Mouse (Mus musculus) c-Kit-positive CD71-positive TER-119-negative erythroid progenitor cells, embryonic 14.5 days (primary cell): ENCODE measurements around the gene Slc45a1.

Experiments
- DNase-seq: peaks from one replicate; pipeline ENCODE4 v3.0.0-alpha.2; 2013; ENCODE audit warnings: low read depth

Slc45a1 gene

GRCm38 (mm10) chr4:150659926-150660610 is 8.1 kb upstream of the Slc45a1 start:
- DNase-seq, result no peak

- peak; percentile 24 for DNase-seq
Observed at GRCm38 (mm10) chr4:150656504-150656903, 4.5 kb upstream of the Slc45a1 start.

- peak; percentile 52 for DNase-seq
Observed at GRCm38 (mm10) chr4:150655989-150656388, 4.0 kb upstream of the Slc45a1 start.

- no peak for DNase-seq
Observed at GRCm38 (mm10) chr4:150653072-150653599, 1.2 kb upstream of the Slc45a1 start.

GRCm38 (mm10) chr4:150649327-150649726 is 2.6 kb downstream of the Slc45a1 start:
- peak; percentile 59 for DNase-seq

GRCm38 (mm10) chr4:150644299-150644698 is 7.7 kb downstream of the Slc45a1 start:
- no peak for DNase-seq

GRCm38 (mm10) chr4:150636635-150637034 is 15.3 kb downstream of the Slc45a1 start:
- no peak for DNase-seq

- no peak for DNase-seq
Observed at GRCm38 (mm10) chr4:150635568-150635967, 16.4 kb downstream of the Slc45a1 start.

- no peak for DNase-seq
Observed at GRCm38 (mm10) chr4:150629266-150629665, 22.7 kb downstream of the Slc45a1 start.

GRCm38 (mm10) chr4:150625951-150626732 is 25.8 kb downstream of the Slc45a1 start:
- DNase-seq, result peak; percentile 32

GRCm38 (mm10) chr4:150625425-150625824 is 26.5 kb downstream of the Slc45a1 start:
- peak; percentile 46 for DNase-seq

GRCm38 (mm10) chr4:150624933-150625332 is 27.0 kb downstream of the Slc45a1 start:
- no peak for DNase-seq

GRCm38 (mm10) chr4:150624214-150624823 is 27.7 kb downstream of the Slc45a1 start:
- DNase-seq, result no peak

- DNase-seq, result no peak
Observed at GRCm38 (mm10) chr4:150622641-150623040, 29.3 kb downstream of the Slc45a1 start.

- DNase-seq, result no peak
Observed at GRCm38 (mm10) chr4:150619011-150619410, 33.0 kb downstream of the Slc45a1 start.

- no peak for DNase-seq
Observed at GRCm38 (mm10) chr4:150616841-150617240, 35.1 kb downstream of the Slc45a1 start.

- DNase-seq, result no peak
Observed at GRCm38 (mm10) chr4:150616029-150616420, 35.9 kb downstream of the Slc45a1 start.

- no peak for DNase-seq
Observed at GRCm38 (mm10) chr4:150615251-150616028, 36.5 kb downstream of the Slc45a1 start.

- no peak for DNase-seq
Observed at GRCm38 (mm10) chr4:150613715-150614114, 38.3 kb downstream of the Slc45a1 start.

- DNase-seq, result no peak
Observed at GRCm38 (mm10) chr4:150608670-150609069, 43.3 kb downstream of the Slc45a1 start.

- no peak for DNase-seq
Observed at GRCm38 (mm10) chr4:150606449-150607161, 45.4 kb downstream of the Slc45a1 start.
